Mouse (Mus musculus) small intestine, adult 2 months (tissue): ENCODE results near the gene Bicra. TPM values are rescaled to one million over a fixed set of nuclear protein-coding genes. Genes with fewer than 3 reads are reported as not detected.
A peak's percentile ranks its signal among the peaks of the same experiment; 100 is the strongest.

Experiments
- H3K27ac ChIP-seq: fragments of 200-500 bp; 2 replicates; pipeline ENCODE4 v1.5.1; 2012; ENCODE audit warnings: low read depth, low read length, control low read depth, inconsistent platforms; ENCODE audit not compliant: insufficient read depth
- H3K27me3 ChIP-seq: fragments of 200-500 bp; 2 replicates; pipeline ENCODE4 v1.6.1; 2012; ENCODE audit warnings: mild to moderate bottlenecking, moderate library complexity, low read length, inconsistent platforms; ENCODE audit not compliant: control insufficient read depth, insufficient read depth
- H3K36me3 ChIP-seq: fragments of 200-500 bp; 2 replicates; pipeline ENCODE4 v1.6.1; 2012; ENCODE audit warnings: mild to moderate bottlenecking, low read length, control low read depth, inconsistent platforms; ENCODE audit not compliant: control insufficient read depth, insufficient read depth
- H3K4me1 ChIP-seq: fragments of 200-500 bp; 2 replicates; pipeline ENCODE4 v1.6.1; 2012; ENCODE audit warnings: low read length, inconsistent platforms, mixed read lengths; ENCODE audit not compliant: control insufficient read depth, insufficient read depth, insufficient read length
- H3K4me3 ChIP-seq: fragments of 200-500 bp; 2 replicates; pipeline ENCODE4 v1.5.1; 2012; ENCODE audit warnings: low read depth, mild to moderate bottlenecking, control low read depth, inconsistent platforms, low read length, moderate library complexity
- CTCF ChIP-seq: fragments of 200-500 bp; IDR thresholded peaks from 2 replicates; pipeline ENCODE4 v1.5.1; 2012; ENCODE audit warnings: low read depth, mild to moderate bottlenecking, control low read depth, inconsistent platforms, low read length, moderate library complexity, mixed read lengths; ENCODE audit not compliant: insufficient replicate concordance, insufficient read length; ENCODE audit errors: extremely low read depth
- POLR2A ChIP-seq: fragments of 200-500 bp; IDR thresholded peaks from 2 replicates; pipeline ENCODE4 v1.6.1; 2012; ENCODE audit warnings: low read depth, mild to moderate bottlenecking, control low read depth, inconsistent platforms, low read length, moderate library complexity
- WGBS: fragments of 180-500 bp; shearing (Covaris S2); methylation state at CpG from one replicate; pipeline ENCODE4 v1.1.7; 2018; 5-methylcytosine and 5-hydroxymethylcytosine counted together
- polyA plus RNA-seq: library from polyadenylated mRNA; depleted of rRNA; stranded (reverse); fragments of >200 nt; gene quantifications from 2 replicates; pipeline ENCODE4 v1.2.3, GENCODE M21; 2012

Gene Bicra
- polyA plus RNA-seq, 1 experiment, result 31.0 TPM

DNA sequence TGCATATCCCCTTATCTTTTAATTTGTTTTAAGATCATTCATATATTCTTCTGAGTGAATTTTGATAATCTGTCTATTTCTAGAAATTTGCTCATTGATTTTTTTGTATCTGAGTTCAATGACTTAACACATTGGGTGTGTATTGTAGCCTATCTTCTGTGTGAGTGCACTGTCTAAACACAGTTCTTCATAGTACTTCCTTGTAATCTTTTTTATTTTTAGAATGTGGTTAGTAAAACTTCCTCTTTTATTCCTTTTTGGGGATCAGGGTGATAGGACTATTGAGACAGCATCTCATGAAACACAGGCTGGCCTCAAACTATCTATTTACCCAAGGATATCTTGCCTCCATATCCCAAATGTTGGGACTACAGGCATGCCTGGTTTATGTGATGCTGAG is 23.1 kb upstream of the Bicra start:
- Histone ChIP-seq H3K27ac (no peak overlapping the region), H3K4me1 (peaks cover 3% of the 10 kb centered on the region; the same call in 1 of the 2 replicates), H3K4me3 (no peak overlapping the region), H3K27me3 (no peaks in the 10 kb centered on the region), H3K36me3 (no peaks in the 10 kb centered on the region)
- TF ChIP-seq CTCF (no peak), POLR2A (no peak)

DNA sequence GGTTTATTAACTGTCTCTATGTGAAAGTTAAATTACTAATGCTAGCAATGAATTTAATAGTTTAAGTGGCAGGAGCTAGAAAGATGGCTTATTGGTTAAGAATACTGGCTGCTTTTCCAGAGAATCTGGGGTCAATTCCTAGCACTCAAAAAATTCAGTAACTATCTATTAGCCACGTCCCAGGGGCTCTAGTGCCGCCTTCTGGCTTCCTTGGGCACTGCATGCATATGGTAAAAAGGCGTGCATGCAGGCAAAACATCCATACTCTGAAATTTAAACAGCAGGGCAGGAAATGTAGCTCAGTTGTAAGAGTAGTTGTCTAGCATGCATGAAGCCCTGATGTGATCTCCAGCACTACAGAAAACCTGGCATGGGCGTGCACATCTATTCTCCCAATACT is 15.8 kb upstream of the Bicra start:
- H3K27ac ChIP-seq, result no peak overlapping the region
- H3K4me1 ChIP-seq, result no peaks in the 10 kb centered on the region
- no peak overlapping the region for H3K4me3 ChIP-seq
- TF ChIP-seq CTCF (peak; percentile 42; the same call in 1 of the 2 replicates), POLR2A (no peak)
- WGBS, result 46% methylated on average over 4 of the region's 4 CpGs
- no peaks in the 10 kb centered on the region for H3K36me3 ChIP-seq
- no peaks in the 10 kb centered on the region for H3K27me3 ChIP-seq

DNA sequence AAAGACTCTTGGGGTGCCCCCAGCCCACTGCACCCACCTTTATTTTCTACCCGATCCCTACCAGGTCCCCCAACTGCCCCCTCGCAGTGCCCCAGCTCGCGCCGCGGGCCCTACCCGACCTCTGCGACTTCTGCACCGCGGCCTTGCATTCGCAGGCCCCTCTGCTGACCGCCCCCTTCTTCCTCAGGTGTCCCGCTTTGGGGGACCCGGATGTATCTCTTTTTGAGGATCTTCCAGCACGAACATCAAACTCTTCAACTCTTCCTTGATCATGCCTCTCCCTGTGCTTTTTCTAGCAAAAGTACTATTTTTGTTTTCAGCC is 14.3 kb upstream of the Bicra start:
- 81% methylated on average over 15 of the region's 15 CpGs for whole genome bisulfite sequencing

GRCm38 (mm10) chr7:16061219-16062098 is 13.7 kb upstream of the Bicra start, which contains the start of gene Zfp541:
Gene Zfp541 (plus strand): TSS chr7:16061814.
- 63% methylated on average over 80 of the region's 80 CpGs for WGBS
- TF ChIP-seq POLR2A (no peak), CTCF (no peak)
- H3K27ac ChIP-seq, result no peak within 1 kb of the TSS
- no peaks in the 10 kb centered on the region for H3K36me3 ChIP-seq
- H3K4me1 ChIP-seq, result peaks cover 9% of the 10 kb centered on the region; the same call in 1 of the 2 replicates
- H3K27me3 ChIP-seq, result no peaks in the 10 kb centered on the region
- H3K4me3 ChIP-seq, result no peak within 1 kb of the TSS

More for the DNA sequence above, 14.3 kb upstream of the Bicra start:
- TF ChIP-seq CTCF, result no peak
- no peak for TF ChIP-seq POLR2A
- Histone ChIP-seq H3K27ac (no peak overlapping the region), H3K4me1 (peaks cover 5% of the 10 kb centered on the region; the same call in 1 of the 2 replicates), H3K27me3 (no peaks in the 10 kb centered on the region), H3K36me3 (no peaks in the 10 kb centered on the region), H3K4me3 (no peak overlapping the region)

DNA sequence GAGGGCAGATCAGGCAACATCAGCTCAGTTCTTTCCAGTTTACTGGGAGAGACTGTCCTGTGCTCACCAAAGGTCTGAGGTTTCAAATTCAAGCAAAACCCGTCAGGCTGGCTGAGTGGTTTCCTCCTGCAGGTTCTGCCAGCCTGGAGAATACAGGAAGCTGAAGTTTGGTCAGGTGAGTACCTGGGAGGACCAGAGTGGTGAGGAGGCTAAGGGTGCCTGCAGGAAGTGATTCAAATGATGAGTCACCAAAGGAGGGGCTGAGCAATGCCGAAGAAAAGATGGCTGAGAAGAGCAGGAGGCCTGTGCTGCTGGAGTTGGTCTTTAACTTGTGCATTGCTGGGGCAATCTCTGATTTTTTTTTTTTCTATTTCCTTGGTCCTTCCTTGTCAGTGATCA is 9.4 kb upstream of the Bicra start:
- TF ChIP-seq POLR2A, result no peak
- TF ChIP-seq CTCF, result no peak
- Histone ChIP-seq H3K4me3 (no peak overlapping the region), H3K4me1 (peaks cover 9% of the 10 kb centered on the region; the same call in 1 of the 2 replicates), H3K27ac (peak overlapping the region; percentile 56), H3K27me3 (no peaks in the 10 kb centered on the region), H3K36me3 (no peaks in the 10 kb centered on the region)
- 14% methylated on average over 2 of the region's 2 CpGs for WGBS

DNA sequence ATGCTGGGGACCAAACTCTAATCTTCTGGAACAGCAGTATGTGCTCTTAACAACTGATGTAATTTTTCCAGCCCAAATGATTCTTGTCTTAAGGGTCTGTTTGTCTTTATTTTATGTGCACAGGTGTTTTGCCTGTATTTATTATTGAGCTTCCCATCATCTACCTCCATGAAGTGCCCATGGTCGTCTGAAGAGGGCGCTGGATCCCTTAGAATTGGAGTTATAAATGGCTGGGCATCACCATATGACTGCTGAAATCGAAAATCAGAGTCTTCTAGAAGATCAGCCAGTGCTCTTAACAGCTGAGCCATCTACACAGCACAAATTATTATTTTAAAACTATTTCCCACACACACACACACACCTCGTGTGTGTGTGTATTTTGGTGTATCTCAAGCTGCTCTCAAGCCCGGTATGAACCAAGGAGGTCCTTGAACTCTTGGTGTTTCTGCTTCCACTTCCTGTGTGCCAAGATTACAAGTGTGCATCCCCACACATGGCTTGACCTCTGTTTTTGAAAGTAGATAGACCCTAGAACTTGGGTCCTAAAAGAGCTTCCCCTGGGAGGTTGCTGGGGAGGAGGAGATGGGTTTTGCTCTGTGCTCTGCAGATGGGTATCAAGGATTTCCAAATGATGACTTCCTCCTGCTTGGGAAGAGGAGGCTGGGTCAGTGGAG is 8.9 kb upstream of the Bicra start:
- Histone ChIP-seq H3K4me1 (peaks cover 10% of the 10 kb centered on the region; the same call in 1 of the 2 replicates), H3K27me3 (no peaks in the 10 kb centered on the region), H3K27ac (peak overlapping the region; percentile 56), H3K36me3 (no peaks in the 10 kb centered on the region), H3K4me3 (no peak overlapping the region)
- WGBS, result 14% methylated on average over 5 of the region's 5 CpGs
- no peak for TF ChIP-seq CTCF
- no peak for TF ChIP-seq POLR2A

DNA sequence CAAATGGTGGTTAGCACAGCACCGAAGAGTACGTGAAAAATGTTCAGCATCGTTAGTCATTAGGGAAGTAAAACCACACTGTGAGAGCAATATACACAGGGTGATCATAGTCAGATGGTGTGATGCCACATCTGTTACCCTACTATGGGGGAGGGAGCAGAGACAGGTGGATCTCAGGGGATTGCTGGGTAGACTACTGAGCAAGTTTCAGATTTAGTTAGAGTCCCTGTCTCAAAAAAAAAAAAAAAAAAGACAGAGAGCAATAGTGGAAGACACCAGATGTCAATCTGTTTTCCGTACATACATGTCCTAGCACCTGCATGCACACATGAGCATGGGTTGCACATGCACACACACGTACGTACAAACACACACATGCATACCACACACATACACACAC is 7.9 kb upstream of the Bicra start:
- TF ChIP-seq CTCF (no peak), POLR2A (no peak)
- no peaks in the 10 kb centered on the region for H3K36me3 ChIP-seq
- WGBS, result 82% methylated on average over 6 of the region's 6 CpGs
- peaks cover 12% of the 10 kb centered on the region; the same call in 1 of the 2 replicates for H3K4me1 ChIP-seq
- peak overlapping the region; percentile 71 for H3K27ac ChIP-seq
- H3K27me3 ChIP-seq, result no peaks in the 10 kb centered on the region
- H3K4me3 ChIP-seq, result no peak overlapping the region
